Mouse (Mus musculus) midbrain, embryonic 12.5 days (tissue): ENCODE measurements around the gene Mrgpra9. TPM values are rescaled to one million over a fixed set of nuclear protein-coding genes. Genes with fewer than 3 reads are reported as not detected.
"Not testable (repeated sequence)": the region's sequence is repeated elsewhere in the genome, so short reads cannot be mapped to it uniquely, and the experiment has no call there.

Source experiments
- ATAC-seq: fragments of 200-750 bp; cut with Nextera tagmentation; 2 replicates; pipeline ENCODE4 v1.8.0; 2017; ENCODE audit warnings: low read depth, moderate TSS enrichment, moderate library complexity; ENCODE audit not compliant: low FRiP score
- H3K27ac ChIP-seq: fragments of 300-500 bp; sonication (generic); replicated peaks from 2 replicates; pipeline ENCODE4 v1.5.1; 2016; ENCODE audit warnings: mild to moderate bottlenecking
- H3K27me3 ChIP-seq: fragments of 300-500 bp; sonication (generic); 2 replicates; pipeline ENCODE4 v1.6.1; 2016; ENCODE audit warnings: mild to moderate bottlenecking
- H3K36me3 ChIP-seq: fragments of 300-500 bp; sonication (generic); 2 replicates; pipeline ENCODE4 v1.6.1; 2016
- H3K4me1 ChIP-seq: fragments of 300-500 bp; sonication (generic); 2 replicates; pipeline ENCODE4 v1.6.1; 2016
- H3K4me2 ChIP-seq: fragments of 300-500 bp; sonication (generic); replicated peaks from 2 replicates; pipeline ENCODE4 v1.6.1; 2016; ENCODE audit warnings: mild to moderate bottlenecking, moderate library complexity
- H3K4me3 ChIP-seq: fragments of 300-500 bp; sonication (generic); 2 replicates; pipeline ENCODE4 v1.5.1; 2016; ENCODE audit warnings: mild to moderate bottlenecking
- H3K9ac ChIP-seq: fragments of 300-500 bp; sonication (generic); replicated peaks from 2 replicates; pipeline ENCODE4 v1.6.1; 2016; ENCODE audit warnings: mild to moderate bottlenecking, moderate library complexity
- H3K9me3 ChIP-seq: fragments of 300-500 bp; sonication (generic); 2 replicates; pipeline ENCODE4 v1.6.1; 2016; ENCODE audit warnings: mild to moderate bottlenecking
- WGBS: fragments of 180-500 bp; shearing (Covaris S2); methylation state at CpG from one replicate; pipeline ENCODE4 v1.1.7; 2016; 5-methylcytosine and 5-hydroxymethylcytosine counted together
- polyA plus RNA-seq: library from polyadenylated mRNA; unstranded; fragments of >200 nt; fragmentation: Nextera tagmentation; extraction: Ambion mirVana; gene quantifications from 2 replicates; pipeline ENCODE4 v1.2.1, GENCODE M21; 2016

Gene Mrgpra9
- not detected in 2 replicates for polyA plus RNA-seq

GRCm38 (mm10) chr7:47252770-47253169 is at the start of gene Mrgpra9:
TSS of gene Mrgpra9 (minus strand) at chr7:47252848.
- Histone ChIP-seq H3K36me3 (no peaks in the 10 kb centered on the region), H3K27me3 (no peaks in the 10 kb centered on the region), H3K9ac (no peak within 1 kb of the TSS), H3K27ac (no peak within 1 kb of the TSS), H3K9me3 (no peaks in the 10 kb centered on the region), H3K4me1 (no peaks in the 10 kb centered on the region), H3K4me2 (no peak within 1 kb of the TSS), H3K4me3 (no peak within 1 kb of the TSS)
- 78% methylated on average over 1 of the region's 1 CpGs for WGBS
- ATAC-seq, result no peak

DNA sequence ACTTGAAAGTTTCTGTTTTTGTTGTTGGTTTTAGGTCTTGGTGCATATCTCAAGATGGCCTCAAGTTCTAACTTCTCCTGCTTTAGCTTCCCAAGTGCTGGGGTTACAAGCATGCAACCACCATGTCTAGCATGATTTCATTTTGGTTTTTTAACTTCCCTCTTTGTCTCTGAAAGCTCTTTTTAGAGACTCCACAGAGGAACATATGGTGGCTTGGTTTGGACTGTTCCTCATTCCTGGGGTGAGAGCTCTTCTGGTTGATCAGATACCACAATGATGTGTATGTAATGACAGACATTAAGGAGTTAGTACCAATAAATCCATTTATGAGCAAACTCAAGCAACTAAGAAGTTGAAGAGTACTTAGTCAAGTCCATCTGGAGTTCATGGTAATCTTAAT is 47.0 kb upstream of the Mrgpra9 start:
- H3K4me3 ChIP-seq, H3K36me3 ChIP-seq, H3K4me1 ChIP-seq, H3K4me2 ChIP-seq, H3K27me3 ChIP-seq, ATAC-seq, H3K27ac ChIP-seq, H3K9ac ChIP-seq: not testable (repeated sequence)
- peaks cover 18% of the 10 kb centered on the region for H3K9me3 ChIP-seq

- not testable (repeated sequence) for H3K27ac ChIP-seq, H3K9ac ChIP-seq, H3K36me3 ChIP-seq, H3K27me3 ChIP-seq, H3K9me3 ChIP-seq, ATAC-seq, H3K4me3 ChIP-seq, H3K4me2 ChIP-seq, H3K4me1 ChIP-seq
- WGBS, result 85% methylated on average over 5 of the region's 5 CpGs
Measured at GRCm38 (mm10) chr7:47271547-47271946, 18.9 kb upstream of the Mrgpra9 start.

DNA sequence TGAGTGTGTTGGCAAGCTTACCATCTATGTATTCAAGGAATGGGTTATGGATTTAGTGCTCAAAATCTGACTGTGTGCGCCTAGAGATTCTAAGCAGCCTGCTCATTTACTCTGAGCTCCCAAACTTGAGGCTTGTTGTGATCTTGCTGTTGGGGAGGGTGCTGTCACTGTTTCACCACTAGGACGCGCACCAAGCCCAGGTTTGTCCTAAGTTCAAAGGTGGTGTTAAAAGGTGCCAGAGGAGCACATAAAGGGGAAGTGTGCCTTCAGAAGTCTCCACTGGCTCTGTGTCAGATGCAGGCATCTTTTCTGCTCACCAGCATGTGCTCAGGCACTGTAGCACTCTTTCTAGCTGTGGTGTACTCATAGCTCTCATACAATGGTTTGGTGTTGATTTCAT is 8.0 kb downstream of the Mrgpra9 start:
- no peaks in the 10 kb centered on the region for H3K36me3 ChIP-seq
- H3K27me3 ChIP-seq, result no peaks in the 10 kb centered on the region
- no peak overlapping the region for H3K4me3 ChIP-seq
- ATAC-seq, result no peak
- H3K4me1 ChIP-seq, result no peaks in the 10 kb centered on the region
- H3K9me3 ChIP-seq, result no peaks in the 10 kb centered on the region
- no peak overlapping the region for H3K27ac ChIP-seq
- no peak overlapping the region for H3K4me2 ChIP-seq
- 64% methylated on average over 3 of the region's 3 CpGs for WGBS
- H3K9ac ChIP-seq, result no peak overlapping the region

GRCm38 (mm10) chr7:47204830-47205229 is 47.8 kb downstream of the Mrgpra9 start, which contains the start of gene Mrgpra6:
TSS of gene Mrgpra6 (minus strand) at chr7:47204920.
- Histone ChIP-seq H3K36me3 (no peaks in the 10 kb centered on the region), H3K4me3 (no peak within 1 kb of the TSS), H3K27ac (no peak within 1 kb of the TSS), H3K4me1 (no peaks in the 10 kb centered on the region), H3K4me2 (no peak within 1 kb of the TSS), H3K9ac (no peak within 1 kb of the TSS), H3K9me3 (no peaks in the 10 kb centered on the region), H3K27me3 (no peaks in the 10 kb centered on the region)
- no peak for ATAC-seq
- WGBS, result 75% methylated on average over 4 of the region's 4 CpGs

GRCm38 (mm10) chr7:47195271-47195670 is 57.4 kb downstream of the Mrgpra9 start:
- no peaks in the 10 kb centered on the region for H3K27me3 ChIP-seq
- 54% methylated on average over 1 of the region's 1 CpGs for WGBS
- ATAC-seq, result no peak
- no peaks in the 10 kb centered on the region for H3K36me3 ChIP-seq
- no peaks in the 10 kb centered on the region for H3K9me3 ChIP-seq
- no peak overlapping the region for H3K4me2 ChIP-seq
- H3K4me1 ChIP-seq, result no peaks in the 10 kb centered on the region
- H3K9ac ChIP-seq, result no peak overlapping the region
- no peak overlapping the region for H3K27ac ChIP-seq
- no peak overlapping the region for H3K4me3 ChIP-seq

Other genes starting within 250 kb of the Mrgpra9 start
- gene Spty2d1, start 244.4 kb downstream of the Mrgpra9 start, polyA plus RNA-seq, result 13.1 and 14.0 TPM in 2 replicates
- gene Tmem86a, start 202.2 kb downstream of the Mrgpra9 start, polyA plus RNA-seq, result 16.6 and 17.4 TPM in 2 replicates
- gene Ptpn5, start 119.2 kb downstream of the Mrgpra9 start, polyA plus RNA-seq, result 46.4 and 51.5 TPM in 2 replicates
- gene Mrgpra6, start 47.9 kb downstream of the Mrgpra9 start, polyA plus RNA-seq, result not detected in 2 replicates
- not detected in 2 replicates for gene Mrgpra1, start 101.4 kb upstream of the Mrgpra9 start, polyA plus RNA-seq
- not detected in 2 replicates for gene Mrgpra2a, start 199.3 kb upstream of the Mrgpra9 start, polyA plus RNA-seq